Mouse (Mus musculus): ENCODE results near the gene Gm136. TPM values are rescaled to one million over a fixed set of nuclear protein-coding genes. Genes with fewer than 3 reads are reported as not detected.

The Gm136 gene
- polyA plus RNA-seq, 1 experiment from 2014 or later = not detected

DNA sequence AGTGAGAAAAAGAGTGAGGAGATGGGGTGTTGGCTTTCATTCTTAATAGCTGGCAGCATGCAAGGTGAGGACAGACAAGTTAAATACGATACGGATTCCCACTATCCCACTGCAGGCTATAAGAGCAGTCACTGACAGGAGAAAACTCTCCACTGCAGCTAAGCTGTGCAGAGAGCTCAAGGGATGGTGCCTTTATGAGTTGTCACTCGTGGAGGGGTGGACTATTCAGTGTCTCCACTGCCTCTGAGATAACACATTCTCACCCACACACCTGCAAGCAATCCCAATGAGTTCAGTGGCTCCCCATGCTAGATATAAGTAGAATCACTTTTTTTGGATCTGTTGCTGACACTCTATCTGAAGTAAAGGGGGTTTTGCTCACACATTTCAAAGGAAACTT is 47.9 kb downstream of the Gm136 start:
- Histone ChIP-seq H3K9ac (no peak overlapping the region), H3K4me2 (no peak overlapping the region), H3K4me3 (no peak overlapping the region), H3K9me3 (replicated peaks) (no peaks in the 10 kb centered on the region), H3K27ac (no peak overlapping the region), H3K4me1 (replicated peaks) (no peaks in the 10 kb centered on the region), H3K36me3 (no peaks in the 10 kb centered on the region), H3K27me3 (no peaks in the 10 kb centered on the region)
- no peak for ATAC-seq (replicated peaks; ENCODE audit: insufficient number of reproducible peaks, insufficient read depth, low FRiP score, low read depth)
- 42% methylated on average over 3 of the region's 3 CpGs for WGBS

DNA sequence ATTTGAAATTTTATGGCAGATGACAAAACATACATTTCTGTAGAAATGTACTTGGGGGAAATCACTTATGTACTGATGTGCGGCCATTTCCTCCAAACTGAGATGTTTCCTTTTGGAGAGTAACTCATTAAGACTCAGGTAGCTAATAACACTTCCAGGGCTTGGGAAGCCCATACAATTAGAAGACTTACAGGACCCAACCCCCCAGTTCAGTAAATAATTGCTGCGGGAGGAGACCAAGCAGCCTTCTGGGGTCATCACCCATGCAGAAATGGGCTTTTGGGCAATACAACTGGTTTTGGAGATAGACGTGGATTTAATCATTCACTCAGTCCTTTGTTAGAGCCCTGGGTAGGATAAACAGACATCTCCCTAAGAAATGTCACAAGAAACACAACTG is 48.8 kb downstream of the Gm136 start:
- 73% methylated on average over 3 of the region's 3 CpGs for WGBS
- no peaks in the 10 kb centered on the region for H3K27me3 ChIP-seq
- H3K9me3 ChIP-seq (replicated peaks) = no peaks in the 10 kb centered on the region
- H3K4me1 ChIP-seq (replicated peaks) = no peaks in the 10 kb centered on the region
- no peak overlapping the region for H3K27ac ChIP-seq
- no peak for ATAC-seq (replicated peaks; ENCODE audit: insufficient number of reproducible peaks, insufficient read depth, low FRiP score, low read depth)
- H3K4me2 ChIP-seq = no peak overlapping the region
- no peak overlapping the region for H3K9ac ChIP-seq
- H3K36me3 ChIP-seq = no peaks in the 10 kb centered on the region
- H3K4me3 ChIP-seq = no peak overlapping the region

DNA sequence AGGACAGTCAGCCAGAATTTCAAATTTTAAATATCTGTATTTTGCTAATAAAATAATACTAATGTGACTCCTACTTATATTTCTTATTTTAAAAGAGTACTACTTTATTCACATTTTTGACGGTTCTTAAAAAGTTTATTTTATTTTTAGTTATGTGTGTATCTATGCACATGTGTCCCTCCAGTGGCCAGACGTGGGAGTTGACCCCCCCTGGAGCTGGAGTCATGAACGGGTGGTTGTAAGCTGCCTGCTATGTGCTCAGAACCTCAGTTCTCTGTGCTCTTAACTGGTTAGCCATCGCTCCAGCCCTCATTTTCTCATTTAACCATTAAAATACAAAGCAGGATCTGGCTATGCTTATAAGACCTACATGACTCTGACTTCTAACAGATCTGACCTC is 53.0 kb downstream of the Gm136 start:
- no peak overlapping the region for H3K4me3 ChIP-seq
- no peaks in the 10 kb centered on the region for H3K9me3 ChIP-seq (replicated peaks)
- no peak overlapping the region for H3K27ac ChIP-seq
- 68% methylated on average over 4 of the region's 4 CpGs for WGBS
- no peaks in the 10 kb centered on the region for H3K27me3 ChIP-seq
- no peaks in the 10 kb centered on the region for H3K36me3 ChIP-seq
- H3K4me1 ChIP-seq (replicated peaks) = no peaks in the 10 kb centered on the region
- H3K4me2 ChIP-seq = no peak overlapping the region
- H3K9ac ChIP-seq = no peak overlapping the region
- ATAC-seq (replicated peaks; ENCODE audit: insufficient number of reproducible peaks, insufficient read depth, low FRiP score, low read depth) = no peak

DNA sequence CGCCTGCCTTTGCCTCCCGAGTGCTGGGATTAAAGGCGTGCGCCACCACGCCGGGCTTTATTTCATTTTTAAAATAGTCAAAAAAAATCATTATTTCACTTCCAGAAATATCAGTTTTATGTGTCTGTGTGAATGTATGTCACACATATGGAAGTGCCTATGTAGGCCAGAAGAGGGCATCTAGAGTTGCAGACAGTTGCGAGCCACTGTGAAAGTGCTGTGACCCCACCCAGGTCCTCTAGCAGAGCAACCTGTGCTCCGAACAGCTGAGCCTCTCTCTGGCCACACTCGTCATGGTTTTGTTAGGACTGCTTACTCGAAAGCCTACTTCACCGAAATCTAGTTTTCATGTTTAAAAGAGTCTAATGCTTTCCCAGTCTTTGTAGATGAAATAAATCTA is 53.8 kb downstream of the Gm136 start:
- no peak for ATAC-seq (replicated peaks; ENCODE audit: insufficient number of reproducible peaks, insufficient read depth, low FRiP score, low read depth)
- H3K4me3 ChIP-seq = no peak overlapping the region
- no peak overlapping the region for H3K27ac ChIP-seq
- WGBS = 94% methylated on average over 11 of the region's 11 CpGs
- H3K36me3 ChIP-seq = no peaks in the 10 kb centered on the region
- H3K9me3 ChIP-seq (replicated peaks) = no peaks in the 10 kb centered on the region
- no peaks in the 10 kb centered on the region for H3K27me3 ChIP-seq
- no peaks in the 10 kb centered on the region for H3K4me1 ChIP-seq (replicated peaks)
- H3K9ac ChIP-seq = no peak overlapping the region
- H3K4me2 ChIP-seq = no peak overlapping the region

DNA sequence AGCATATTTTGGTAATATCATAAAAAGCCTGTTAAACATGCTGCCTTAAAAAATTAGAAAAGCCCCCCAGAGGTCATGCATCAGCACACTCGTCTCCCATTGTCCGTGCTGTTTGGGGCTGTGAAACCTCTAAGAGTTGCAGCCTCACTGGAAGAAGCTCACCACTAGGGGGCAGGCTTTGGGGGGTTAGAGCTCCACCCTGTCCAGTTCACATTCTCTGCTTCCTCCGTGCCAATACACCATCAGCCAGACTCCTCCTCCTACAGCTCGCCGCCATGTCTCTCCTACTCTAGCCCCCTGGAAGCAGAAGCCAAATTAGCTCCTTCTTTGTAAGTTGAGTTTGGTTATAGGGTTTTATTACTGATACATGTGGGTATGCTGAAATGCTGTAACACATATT is 54.5 kb downstream of the Gm136 start:
- WGBS = 51% methylated on average over 5 of the region's 5 CpGs
- no peak overlapping the region for H3K4me2 ChIP-seq
- no peaks in the 10 kb centered on the region for H3K36me3 ChIP-seq
- H3K4me1 ChIP-seq (replicated peaks) = no peaks in the 10 kb centered on the region
- no peak overlapping the region for H3K9ac ChIP-seq
- no peak overlapping the region for H3K4me3 ChIP-seq
- no peak overlapping the region for H3K27ac ChIP-seq
- ATAC-seq (replicated peaks; ENCODE audit: insufficient number of reproducible peaks, insufficient read depth, low FRiP score, low read depth) = no peak
- no peaks in the 10 kb centered on the region for H3K9me3 ChIP-seq (replicated peaks)
- no peaks in the 10 kb centered on the region for H3K27me3 ChIP-seq

Other genes starting within 250 kb of the Gm136 start
- gene Akirin2, start 205.3 kb downstream of the Gm136 start, polyA plus RNA-seq (2015; fragmentation: Nextera tagmentation; extraction: Ambion mirVana) = 41.4 and 44.8 TPM in 2 replicates
- gene Orc3, start 141.3 kb downstream of the Gm136 start, polyA plus RNA-seq (2015; fragmentation: Nextera tagmentation; extraction: Ambion mirVana) = 58.0 and 63.8 TPM in 2 replicates
- gene Rars2, start 141.3 kb downstream of the Gm136 start, polyA plus RNA-seq (2015; fragmentation: Nextera tagmentation; extraction: Ambion mirVana) = 45.4 and 49.0 TPM in 2 replicates
- gene Slc35a1, start 68.8 kb downstream of the Gm136 start, polyA plus RNA-seq (2015; fragmentation: Nextera tagmentation; extraction: Ambion mirVana) = 36.5 and 45.6 TPM in 2 replicates
- gene Cfap206, start 26.1 kb downstream of the Gm136 start, polyA plus RNA-seq (2015; fragmentation: Nextera tagmentation; extraction: Ambion mirVana) = 0.30 and 0.81 TPM in 2 replicates
- gene Smim8, start 22.2 kb upstream of the Gm136 start, polyA plus RNA-seq (2015; fragmentation: Nextera tagmentation; extraction: Ambion mirVana) = 57.6 and 65.1 TPM in 2 replicates
- gene Zfp292, start 126.7 kb upstream of the Gm136 start, polyA plus RNA-seq (2015; fragmentation: Nextera tagmentation; extraction: Ambion mirVana) = 11.8 and 12.2 TPM in 2 replicates
- not detected in 2 replicates for gene Cga, start 137.5 kb upstream of the Gm136 start, polyA plus RNA-seq (2015; fragmentation: Nextera tagmentation; extraction: Ambion mirVana)